Mouse (Mus musculus) embryonic facial prominence, embryonic 14.5 days (tissue): ENCODE data around the gene Helq. TPM values are rescaled to one million over a fixed set of nuclear protein-coding genes. Genes with fewer than 3 reads are reported as not detected.

Experiments
- ATAC-seq: fragments of 200-750 bp; cut with Nextera tagmentation; 2 replicates; pipeline ENCODE4 v1.8.0; 2017; ENCODE audit warnings: low read depth, moderate number of reproducible peaks, moderate TSS enrichment
- DNase-seq: peaks from one replicate; pipeline ENCODE4 v3.0.0-alpha.2; 2015; ENCODE audit warnings: low spot score
- H3K27ac ChIP-seq: fragments of 300-500 bp; sonication (generic); replicated peaks from 2 replicates; pipeline ENCODE4 v1.5.1; 2014; ENCODE audit warnings: low read depth, mild to moderate bottlenecking, low read length, moderate library complexity
- H3K27me3 ChIP-seq: fragments of 300-500 bp; sonication (generic); replicated peaks from 2 replicates; pipeline ENCODE4 v1.6.1; 2014; ENCODE audit warnings: low read length; ENCODE audit not compliant: control insufficient read depth, insufficient read depth
- H3K36me3 ChIP-seq: fragments of 300-500 bp; sonication (generic); 2 replicates; pipeline ENCODE4 v1.6.1; 2014; ENCODE audit warnings: low read length, mixed read lengths; ENCODE audit not compliant: control insufficient read depth, insufficient read depth
- H3K4me1 ChIP-seq: fragments of 300-500 bp; sonication (generic); 2 replicates; pipeline ENCODE4 v1.6.1; 2014; ENCODE audit warnings: antibody characterized with exemption, low read length; ENCODE audit not compliant: control insufficient read depth, insufficient read depth
- H3K4me2 ChIP-seq: fragments of 300-500 bp; sonication (generic); 2 replicates; pipeline ENCODE4 v1.6.1; 2014; ENCODE audit warnings: low read depth, mild to moderate bottlenecking, low read length, moderate library complexity, mixed read lengths
- H3K4me3 ChIP-seq: fragments of 300-500 bp; sonication (generic); 2 replicates; pipeline ENCODE4 v1.5.1; 2014; ENCODE audit warnings: low read depth, mild to moderate bottlenecking, low read length
- H3K9ac ChIP-seq: fragments of 300-500 bp; sonication (generic); 2 replicates; pipeline ENCODE4 v1.6.1; 2014; ENCODE audit warnings: low read depth, mild to moderate bottlenecking, low read length, moderate library complexity, mixed read lengths
- H3K9me3 ChIP-seq: fragments of 300-500 bp; sonication (generic); 2 replicates; pipeline ENCODE4 v1.6.1; 2016; ENCODE audit warnings: low read length; ENCODE audit not compliant: control insufficient read depth
- WGBS: fragments of 180-500 bp; shearing (Covaris S2); extraction: QIAGEN DNeasy Blood & Tissue Kit; methylation state at CpG from one replicate; pipeline ENCODE4 v1.1.7; 2014; 5-methylcytosine and 5-hydroxymethylcytosine counted together
- polyA plus RNA-seq: library from polyadenylated mRNA; unstranded; fragments of >200 nt; fragmentation: Nextera tagmentation; extraction: Ambion mirVana; gene quantifications from 2 replicates; pipeline ENCODE4 v1.2.1, GENCODE M21; 2014

The Helq gene
- polyA plus RNA-seq, 1 experiment from 2014 or later: 9.6 TPM

GRCm38 (mm10) chr5:100736919-100737318 lies 61.5 kb downstream of the Helq start:
- H3K9me3 ChIP-seq: no peaks in the 10 kb centered on the region
- H3K4me2 ChIP-seq: no peak overlapping the region
- H3K36me3 ChIP-seq: no peaks in the 10 kb centered on the region
- no peak for DNase-seq
- no peak overlapping the region for H3K4me3 ChIP-seq
- no peak for ATAC-seq
- H3K27ac ChIP-seq: no peak overlapping the region
- H3K4me1 ChIP-seq: no peaks in the 10 kb centered on the region
- no peaks in the 10 kb centered on the region for H3K27me3 ChIP-seq
- no peak overlapping the region for H3K9ac ChIP-seq
- WGBS: 84% methylated on average over 8 of the region's 8 CpGs

- Histone ChIP-seq H3K9ac (no peak overlapping the region), H3K4me3 (no peak overlapping the region), H3K36me3 (no peaks in the 10 kb centered on the region), H3K9me3 (no peaks in the 10 kb centered on the region), H3K4me1 (no peaks in the 10 kb centered on the region), H3K4me2 (no peak overlapping the region), H3K27ac (no peak overlapping the region), H3K27me3 (no peaks in the 10 kb centered on the region)
- no peak for ATAC-seq
- DNase-seq: no peak
- 72% methylated on average over 4 of the region's 4 CpGs for WGBS
Measured at GRCm38 (mm10) chr5:100734535-100734934, 63.9 kb downstream of the Helq start.

GRCm38 (mm10) chr5:100728757-100729156 lies 69.6 kb downstream of the Helq start:
- DNase-seq (no peak), ATAC-seq (no peak)
- H3K9me3 ChIP-seq: no peaks in the 10 kb centered on the region; the same call in 1 of the 2 replicates
- H3K4me2 ChIP-seq: no peak overlapping the region
- H3K4me3 ChIP-seq: no peak overlapping the region
- H3K9ac ChIP-seq: no peak overlapping the region
- no peak overlapping the region for H3K27ac ChIP-seq
- 87% methylated on average over 13 of the region's 13 CpGs for WGBS
- no peaks in the 10 kb centered on the region for H3K27me3 ChIP-seq
- no peaks in the 10 kb centered on the region for H3K36me3 ChIP-seq
- no peaks in the 10 kb centered on the region for H3K4me1 ChIP-seq

GRCm38 (mm10) chr5:100726001-100726400 lies 72.4 kb downstream of the Helq start:
- 64% methylated on average over 4 of the region's 4 CpGs for WGBS
- no peak for DNase-seq
- no peaks in the 10 kb centered on the region; the same call in 1 of the 2 replicates for H3K9me3 ChIP-seq
- H3K27me3 ChIP-seq: no peaks in the 10 kb centered on the region
- H3K27ac ChIP-seq: no peak overlapping the region
- H3K4me1 ChIP-seq: no peaks in the 10 kb centered on the region
- no peak overlapping the region for H3K9ac ChIP-seq
- H3K36me3 ChIP-seq: no peaks in the 10 kb centered on the region
- no peak for ATAC-seq
- H3K4me2 ChIP-seq: no peak overlapping the region
- no peak overlapping the region for H3K4me3 ChIP-seq

- Histone ChIP-seq H3K9ac (peak within 1 kb of the TSS; percentile 65), H3K9me3 (no peaks in the 10 kb centered on the region; the same call in 1 of the 2 replicates), H3K27me3 (peaks cover 7% of the 10 kb centered on the region), H3K4me2 (peak within 1 kb of the TSS; percentile 95), H3K36me3 (no peaks in the 10 kb centered on the region), H3K27ac (no peak within 1 kb of the TSS), H3K4me1 (no peaks in the 10 kb centered on the region), H3K4me3 (peak within 1 kb of the TSS; percentile 54)
- DNase-seq (peak; percentile 49), ATAC-seq (peak; percentile 84)
- WGBS: under 1% methylated on average over 34 of the region's 56 CpGs
Measured at GRCm38 (mm10) chr5:100719235-100720088, 78.9 kb downstream of the Helq start, which contains the start of gene Hpse. Gene Hpse, minus strand, starts transcription at chr5:100719716.

GRCm38 (mm10) chr5:100716762-100717161 lies 81.6 kb downstream of the Helq start:
- Histone ChIP-seq H3K27me3 (peaks cover 7% of the 10 kb centered on the region), H3K4me3 (no peak overlapping the region), H3K4me1 (no peaks in the 10 kb centered on the region), H3K9me3 (no peaks in the 10 kb centered on the region), H3K36me3 (no peaks in the 10 kb centered on the region), H3K9ac (no peak overlapping the region), H3K4me2 (no peak overlapping the region), H3K27ac (no peak overlapping the region)
- DNase-seq (no peak), ATAC-seq (no peak)
- 90% methylated on average over 15 of the region's 15 CpGs for WGBS

Other genes with a start within 250 kb of the Helq start
- gene Plac8, start 226.4 kb downstream of the Helq start, polyA plus RNA-seq: 8.6 TPM in 2 replicates
- gene Coq2, start 123.5 kb downstream of the Helq start, polyA plus RNA-seq: 59.7 and 61.8 TPM in 2 replicates
- 5.3 and 5.9 TPM in 2 replicates for gene Hpse, start 78.9 kb downstream of the Helq start, polyA plus RNA-seq
- 148 and 153 TPM in 2 replicates for gene Mrps18c, start within 50 bp of the Helq start, polyA plus RNA-seq
- gene Abraxas1, start 22.4 kb upstream of the Helq start, polyA plus RNA-seq: 17.2 and 20.7 TPM in 2 replicates
- 0.45 and 1.5 TPM in 2 replicates for gene Gpat3, start 47.1 kb upstream of the Helq start, polyA plus RNA-seq